Mouse (Mus musculus) urinary bladder, adult 18-20 months (tissue): ENCODE measurements at regions not wholly inside any gene's neighbourhood (a gene's known extent, or its start where the extent isn't known, plus 50 kb on each side); places are given as distances from the start of the nearest gene placed in this dataset.

ENCODE experiments used
- DNase-seq, 2 experiments: peaks; one replicate each; pipeline ENCODE4 v3.0.0; 2022; ENCODE audit warnings: low spot score in 2 of 2, mixed read lengths in 2 of 2

DNA sequence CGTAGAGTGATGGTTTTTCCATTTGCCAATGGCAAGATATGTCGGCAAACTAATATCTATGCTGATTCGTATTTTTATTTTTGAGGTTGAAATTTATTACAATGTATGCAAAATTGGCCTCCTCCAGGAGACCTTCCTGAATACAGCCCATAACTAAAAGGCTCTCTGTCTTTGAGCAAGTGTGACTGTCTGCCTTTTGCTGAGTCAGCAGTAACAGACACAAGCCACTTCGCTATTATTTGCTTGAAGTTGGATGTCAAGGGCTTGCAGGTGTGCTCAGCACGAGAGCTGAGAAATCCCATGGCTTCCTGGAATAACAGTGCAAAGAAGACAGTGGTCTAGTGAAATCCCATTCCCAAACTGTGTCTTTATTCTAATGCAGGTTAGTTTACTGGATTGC lies 56.9 kb downstream of the Dmrt2 start:
- no peak for DNase-seq

DNA sequence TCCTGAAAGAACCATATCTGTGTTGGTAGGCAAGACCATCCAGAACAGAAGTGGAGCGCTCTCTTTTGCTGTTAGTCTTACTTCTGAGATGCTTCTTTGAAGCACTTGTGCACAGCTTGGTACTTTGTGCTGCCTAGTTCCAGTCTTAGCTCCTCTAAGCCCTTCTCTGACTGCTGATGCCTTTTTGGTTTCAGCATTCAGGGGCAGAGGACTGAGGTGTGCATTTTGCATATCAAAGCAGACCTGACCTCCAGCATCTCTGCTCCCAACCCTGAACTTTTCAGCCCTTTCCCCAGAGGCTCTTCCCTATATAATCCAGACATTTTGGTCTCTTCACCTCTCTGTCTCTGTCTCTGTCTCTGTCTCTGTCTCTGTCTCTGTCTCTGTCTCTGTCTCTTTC lies 57.4 kb downstream of the Dmrt2 start:
- DNase-seq, result no peak

DNA sequence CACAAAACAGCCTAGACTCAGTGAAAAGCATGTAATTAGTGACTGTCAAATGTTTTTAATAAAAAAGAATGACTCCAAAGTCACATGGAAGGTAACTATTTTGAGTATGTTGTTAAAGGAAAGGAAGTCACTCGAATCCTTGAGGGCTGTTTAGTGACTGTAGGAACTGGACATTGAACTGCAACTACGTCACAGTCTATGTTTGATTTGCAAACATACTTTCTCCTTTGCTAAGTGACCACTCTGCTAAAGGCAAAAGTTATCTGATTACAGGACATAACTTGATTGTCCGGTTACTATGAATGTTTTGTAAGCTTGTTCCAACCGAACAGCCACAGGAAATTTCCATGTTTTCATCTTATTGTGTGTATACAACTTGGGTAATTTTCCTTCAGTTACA lies 106.2 kb downstream of the Dmrt2 start:
- DNase-seq, result no peak

DNA sequence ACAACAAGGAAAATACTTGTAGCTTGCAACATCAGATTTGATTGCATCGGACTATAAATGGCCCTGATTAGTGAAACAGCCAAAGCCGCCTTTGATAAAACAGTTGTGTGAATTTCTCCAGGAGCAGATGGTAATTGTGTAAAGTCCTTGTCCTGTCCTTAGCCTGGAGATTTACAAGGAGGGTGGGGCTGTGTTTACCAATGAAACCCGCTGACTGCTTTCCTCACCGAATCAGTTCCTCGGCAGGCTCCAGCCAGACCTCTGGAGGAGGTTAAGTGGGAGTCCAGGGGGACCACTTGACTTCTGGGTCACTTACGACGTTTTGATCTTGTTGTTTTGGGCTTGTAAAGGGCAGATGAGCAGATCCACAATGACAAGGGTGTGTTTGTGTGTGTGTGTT lies 107.1 kb downstream of the Dmrt2 start:
- DNase-seq, result peak; percentile 13 to 16

DNA sequence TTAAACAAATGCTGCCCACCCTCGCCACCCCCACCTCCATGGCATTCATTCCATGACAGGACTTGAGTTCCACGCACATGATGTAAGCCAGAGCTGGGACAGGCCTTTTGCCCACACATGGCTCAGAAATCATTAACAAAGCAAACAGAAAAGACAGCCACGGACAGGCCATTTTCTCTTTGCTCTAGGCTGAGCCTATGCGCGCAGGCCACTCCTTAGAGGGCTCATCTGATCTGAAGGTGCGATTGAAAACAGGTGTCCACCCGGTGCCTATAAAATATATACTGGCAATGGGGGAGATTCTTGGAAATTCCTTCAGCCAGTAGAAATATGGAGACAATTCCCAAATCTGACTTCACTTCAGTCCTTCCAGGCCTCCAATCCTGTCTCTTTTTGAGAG lies 109.1 kb downstream of the Dmrt2 start:
- DNase-seq, result no peak

DNA sequence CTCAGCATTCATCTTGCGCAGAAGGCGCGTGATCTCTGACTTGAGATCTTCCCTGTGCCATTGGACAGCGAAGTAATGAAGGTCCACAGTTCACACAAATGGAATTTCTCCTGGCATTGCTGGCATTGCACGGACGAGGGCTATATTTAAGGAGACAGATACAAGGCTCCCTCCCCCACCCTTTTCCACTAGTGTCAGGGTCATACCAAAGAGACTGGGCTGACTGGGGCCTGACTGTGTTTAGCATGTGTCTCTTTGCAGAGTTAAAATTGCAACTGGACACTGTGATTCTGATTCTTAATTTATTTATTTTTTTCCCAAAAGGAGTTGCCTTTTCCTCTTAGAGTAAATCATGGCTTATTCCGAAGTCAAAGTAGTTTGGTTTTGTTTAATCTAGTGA lies 130.5 kb downstream of the Dmrt2 start:
- no peak for DNase-seq

DNA sequence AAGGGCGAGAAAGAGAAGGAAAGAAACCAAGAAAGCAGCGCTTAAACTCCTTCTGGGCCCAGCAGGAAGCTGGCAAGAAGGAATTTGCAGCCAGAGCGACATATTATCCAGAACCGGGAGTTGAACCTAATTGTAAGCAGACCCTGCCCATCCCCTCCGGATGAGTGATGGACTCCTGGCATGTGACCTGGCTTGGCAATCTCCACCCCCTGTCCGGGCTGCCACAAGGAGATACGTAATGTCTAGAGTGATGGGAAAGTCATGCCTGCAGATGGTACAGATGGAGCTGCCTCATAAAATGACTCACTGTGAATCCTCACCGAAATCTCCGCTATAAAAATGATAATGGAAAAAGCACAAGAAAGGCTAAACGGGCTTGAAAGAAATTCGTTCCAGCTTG lies 133.1 kb downstream of the Dmrt2 start:
- no peak for DNase-seq

DNA sequence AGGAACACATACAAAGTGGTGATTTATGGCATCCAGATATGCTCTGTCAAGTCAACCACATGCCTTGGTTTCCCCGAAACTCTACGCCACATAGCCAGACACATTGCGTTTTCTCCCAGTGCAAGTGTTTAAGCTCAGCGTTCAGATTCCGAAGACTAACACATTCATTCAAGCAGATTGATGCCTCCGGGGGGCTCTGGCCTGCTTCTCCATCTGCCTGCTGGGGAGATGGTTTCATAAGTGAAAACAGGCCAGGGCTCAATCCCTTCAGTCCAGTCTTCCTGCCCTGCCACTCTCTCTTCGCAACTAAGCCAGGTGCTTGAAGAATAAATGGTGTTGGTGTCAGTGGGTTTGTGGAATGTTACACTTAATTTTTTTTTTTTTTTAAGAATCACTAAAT lies 141.4 kb downstream of the Dmrt2 start:
- no peak for DNase-seq

DNA sequence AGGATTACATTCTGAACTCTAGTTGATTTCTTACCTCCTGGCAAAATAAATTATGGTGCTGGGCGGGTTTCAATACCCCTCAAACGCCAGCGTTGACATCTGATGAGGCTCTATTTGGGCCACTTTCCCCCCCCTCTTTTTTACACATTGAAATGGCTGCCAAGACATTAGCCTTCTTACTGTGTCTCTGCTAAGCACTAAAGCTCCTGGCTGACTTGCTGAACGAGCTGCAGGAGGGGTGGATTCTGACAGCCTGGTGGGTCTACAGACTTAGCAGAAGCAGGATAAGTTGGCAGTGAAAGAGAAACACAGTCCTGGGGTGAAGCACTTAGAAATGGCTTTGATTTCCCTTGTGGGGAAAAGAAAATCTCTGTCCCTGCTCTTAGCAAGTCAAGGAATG lies 172.9 kb downstream of the Dmrt2 start:
- DNase-seq, result no peak

DNA sequence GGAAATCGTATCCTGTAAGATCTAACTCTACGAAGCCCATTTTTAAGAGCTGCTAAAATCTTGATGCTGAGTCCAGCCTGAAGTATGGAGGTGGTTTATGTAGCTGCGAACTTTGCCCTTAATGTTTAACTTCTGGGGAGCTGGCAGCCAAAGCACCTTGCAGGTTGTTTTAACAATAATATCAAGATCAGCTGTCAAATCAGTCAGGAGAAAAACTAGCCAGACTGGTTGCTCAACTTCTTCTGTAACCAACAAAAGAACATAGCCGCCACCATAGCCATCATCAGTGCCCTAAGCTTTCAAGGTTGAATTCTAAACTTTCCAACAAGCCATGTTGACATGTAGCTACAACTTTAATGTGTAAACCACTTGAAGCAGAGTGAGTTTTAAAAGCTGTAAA lies 184.1 kb downstream of the Dmrt2 start:
- peak; percentile 7 to 34 for DNase-seq

DNA sequence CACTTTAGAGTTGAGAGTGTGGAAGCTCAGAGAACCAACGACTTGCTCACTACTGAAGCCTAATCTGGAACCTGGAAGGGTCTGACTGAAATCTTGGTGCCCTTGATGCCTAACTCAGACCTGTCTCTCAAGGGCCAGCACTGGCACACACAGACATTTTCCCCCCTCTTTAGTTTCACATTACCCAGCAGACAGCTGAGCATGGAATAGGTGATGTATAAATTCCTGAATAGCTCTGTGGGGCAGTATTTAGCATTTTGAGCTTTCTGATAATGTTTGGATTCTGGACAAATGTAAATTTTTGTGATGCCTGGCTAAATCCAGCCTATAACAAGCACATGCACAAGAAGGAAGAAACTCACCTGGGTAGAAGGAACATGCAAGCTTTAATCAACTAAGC lies 191.1 kb downstream of the Dmrt2 start:
- no peak for DNase-seq

DNA sequence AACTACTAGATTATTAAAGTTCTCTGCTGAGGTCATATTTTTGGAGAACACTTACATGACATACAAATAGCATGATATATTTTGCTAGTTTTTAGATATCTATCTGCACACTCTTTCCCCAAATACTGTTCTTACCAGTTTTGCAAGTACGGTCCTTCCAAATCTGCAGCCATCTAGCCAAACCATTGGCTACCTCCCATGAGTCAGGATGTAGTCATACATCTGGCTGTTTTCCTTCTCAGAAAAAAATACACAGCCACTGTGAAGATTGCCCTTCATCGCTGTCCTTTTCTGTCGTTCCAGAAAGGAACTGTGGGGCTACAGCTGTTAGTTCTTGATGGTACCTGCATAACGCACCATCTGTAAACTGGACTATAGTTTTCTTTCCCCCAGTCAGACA lies 234.5 kb downstream of the Dmrt2 start:
- DNase-seq, result peak in 1 of 2 experiments; percentile 16

DNA sequence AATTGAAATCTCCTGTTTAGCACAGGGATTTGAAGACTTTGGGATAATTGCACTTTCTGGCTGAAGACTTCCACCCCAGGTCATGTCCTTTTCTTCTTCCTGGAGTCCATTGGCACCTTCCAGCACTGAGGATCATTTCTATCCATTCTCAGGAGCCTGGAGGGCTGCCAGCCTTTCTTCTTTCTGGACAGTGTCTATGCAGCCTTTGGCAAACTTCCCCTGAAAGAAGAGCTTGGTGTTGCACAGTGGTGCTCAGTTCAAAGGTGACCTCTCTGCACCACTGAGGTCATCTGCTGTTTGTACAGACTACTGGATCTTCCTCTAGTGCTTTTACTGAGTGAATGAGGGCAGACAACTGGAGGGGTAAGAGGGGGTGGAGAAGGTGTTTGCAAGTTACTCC lies 249.8 kb downstream of the Dmrt2 start:
- no peak for DNase-seq

DNA sequence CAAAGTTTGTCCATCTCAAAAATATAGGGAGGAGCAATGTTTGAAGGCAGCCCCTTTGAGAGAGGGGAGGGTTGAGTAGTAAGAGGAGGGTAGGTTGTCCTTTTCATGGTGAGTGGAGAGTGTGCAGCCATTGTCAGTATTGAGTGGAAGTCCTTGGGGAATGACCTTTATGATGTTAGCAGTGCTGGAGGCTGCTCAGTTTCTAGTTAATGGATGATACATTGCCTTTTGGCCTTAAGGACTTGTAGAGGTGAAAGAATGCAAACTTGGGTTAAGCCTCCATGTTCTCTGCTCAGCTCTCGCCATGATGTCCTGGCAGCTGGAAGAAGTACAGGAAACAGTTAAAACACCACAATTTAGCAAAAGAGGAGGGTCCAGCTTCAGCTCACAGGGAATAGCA lies 250.6 kb downstream of the Dmrt2 start:
- no peak for DNase-seq

DNA sequence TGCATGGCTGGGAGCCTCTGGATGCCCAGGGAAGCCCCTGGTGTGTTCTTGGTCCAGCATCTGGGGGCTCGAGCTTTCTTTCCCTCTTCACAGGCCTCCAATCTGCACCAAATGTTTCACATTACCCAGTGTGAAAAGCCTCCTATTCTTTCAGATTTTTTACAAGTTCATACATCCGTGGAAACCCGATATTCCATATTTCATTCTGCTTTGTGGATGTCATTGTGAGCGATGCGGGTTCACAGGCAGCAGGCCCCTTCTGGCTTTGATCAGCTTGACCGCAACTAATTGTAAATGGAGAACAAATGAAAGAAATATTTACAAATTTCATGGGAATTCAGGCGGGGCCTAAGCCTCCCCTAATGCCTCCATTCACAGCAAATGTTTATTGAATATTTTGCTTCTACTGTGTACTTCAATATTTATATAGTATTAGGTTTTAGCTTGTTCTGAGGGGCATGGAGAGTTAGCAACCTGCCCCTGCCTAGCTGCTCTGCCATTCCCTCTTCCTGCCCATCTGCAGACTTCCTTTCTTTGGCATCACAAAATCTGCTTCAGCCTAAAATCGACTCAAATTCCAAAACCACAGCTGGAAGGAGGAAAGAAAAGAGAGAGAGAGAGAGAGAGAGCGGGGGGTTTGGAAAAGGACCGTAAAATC lies 251.6 kb downstream of the Dmrt2 start:
- no peak for DNase-seq

DNA sequence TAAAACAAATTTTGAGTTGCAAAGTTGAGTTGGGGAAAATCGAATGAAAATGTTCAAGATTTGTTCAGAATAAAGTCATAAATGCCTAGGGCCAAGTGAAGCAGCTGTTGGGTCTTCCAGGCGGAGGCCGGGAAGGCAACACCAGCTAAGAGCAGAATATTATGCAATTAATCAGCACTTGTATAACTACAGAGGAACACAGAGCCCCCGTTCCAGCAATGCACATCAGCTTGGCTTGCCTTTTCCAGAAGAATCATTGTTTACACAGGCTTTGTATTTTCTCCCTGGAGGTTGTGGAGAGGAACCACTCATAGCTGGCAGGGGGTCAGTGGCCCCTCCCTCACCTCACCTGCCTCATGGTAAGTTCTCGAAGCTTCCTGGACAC lies 252.2 kb downstream of the Dmrt2 start:
- peak in 1 of 2 experiments; percentile 3 for DNase-seq

DNA sequence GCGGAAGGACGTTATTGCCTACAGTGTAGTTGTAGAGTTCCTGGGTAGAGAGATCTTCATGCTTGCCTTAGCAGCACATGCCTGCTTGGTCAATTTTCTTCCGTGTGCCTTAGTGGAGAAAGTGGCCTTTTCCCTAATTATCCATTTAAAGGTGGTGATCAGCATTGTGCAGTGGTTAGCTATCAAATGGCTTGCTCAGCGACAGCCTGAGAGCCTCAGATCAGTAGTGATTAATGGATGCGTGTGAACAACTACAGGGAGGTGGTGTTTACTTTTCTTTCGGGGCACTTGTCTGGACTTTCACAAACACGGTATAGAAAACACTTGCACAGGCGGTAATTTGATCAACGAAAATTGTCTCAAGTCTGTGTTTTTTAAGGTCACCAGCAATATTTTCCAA lies 255.0 kb downstream of the Dmrt2 start:
- no peak for DNase-seq

DNA sequence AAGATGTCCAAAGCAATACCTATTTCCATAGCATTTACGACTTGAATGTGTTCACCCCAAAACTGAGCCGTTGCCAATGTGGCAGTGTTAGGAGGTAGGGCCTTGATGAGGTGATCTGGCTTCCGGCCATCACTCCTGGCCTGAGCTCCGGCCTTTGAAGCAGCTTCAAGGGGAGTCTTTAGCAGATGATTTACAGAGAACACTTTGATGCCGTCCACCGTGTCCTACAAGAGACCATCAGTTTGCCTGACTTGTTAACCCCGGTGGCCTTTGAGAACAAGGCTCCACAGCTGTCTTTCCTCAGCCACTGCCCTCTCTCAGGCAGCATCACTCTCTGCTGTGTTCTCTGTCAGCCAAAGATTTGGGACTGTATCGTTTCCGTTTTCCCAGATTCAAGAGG lies 265.1 kb downstream of the Dmrt2 start:
- DNase-seq, result no peak

DNA sequence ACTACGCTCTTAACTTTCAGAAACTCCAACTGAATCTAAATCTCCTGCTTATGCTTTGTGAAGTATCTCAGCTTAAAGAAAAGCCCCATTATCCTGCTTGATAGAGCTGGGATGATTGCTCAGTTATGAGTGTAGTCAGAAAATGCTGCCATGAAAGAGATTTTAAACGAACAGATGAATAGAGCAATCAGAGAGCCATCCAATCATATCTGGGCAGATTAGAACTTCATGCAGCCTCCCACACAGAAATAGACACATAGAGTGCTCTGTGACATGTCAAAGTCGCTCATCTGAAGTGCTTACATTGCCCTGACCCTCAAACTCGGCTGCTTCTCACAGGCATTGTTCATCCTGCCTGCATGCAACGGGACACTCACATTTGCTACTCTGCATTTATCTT lies 299.0 kb downstream of the Dmrt2 start:
- DNase-seq, result no peak

DNA sequence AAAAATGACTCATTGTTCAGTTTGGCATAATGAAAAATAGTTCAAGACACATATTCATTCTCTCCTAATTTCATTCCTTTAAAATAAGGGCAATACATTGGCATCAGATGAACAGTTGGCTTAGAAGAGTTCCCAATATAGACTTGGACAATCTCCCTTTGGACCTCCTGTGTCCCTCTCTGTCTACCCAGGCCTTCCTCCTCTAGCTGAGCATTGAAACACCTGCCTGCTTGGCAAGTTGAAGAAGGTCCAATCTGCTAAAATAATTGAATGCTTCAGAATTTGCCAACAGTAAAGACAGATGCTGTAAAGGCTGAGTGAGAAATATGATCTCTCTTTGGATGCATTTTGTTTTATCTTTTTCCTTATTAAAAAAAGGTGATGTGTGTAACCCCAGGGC lies 303.0 kb downstream of the Dmrt2 start:
- DNase-seq, result no peak

DNA sequence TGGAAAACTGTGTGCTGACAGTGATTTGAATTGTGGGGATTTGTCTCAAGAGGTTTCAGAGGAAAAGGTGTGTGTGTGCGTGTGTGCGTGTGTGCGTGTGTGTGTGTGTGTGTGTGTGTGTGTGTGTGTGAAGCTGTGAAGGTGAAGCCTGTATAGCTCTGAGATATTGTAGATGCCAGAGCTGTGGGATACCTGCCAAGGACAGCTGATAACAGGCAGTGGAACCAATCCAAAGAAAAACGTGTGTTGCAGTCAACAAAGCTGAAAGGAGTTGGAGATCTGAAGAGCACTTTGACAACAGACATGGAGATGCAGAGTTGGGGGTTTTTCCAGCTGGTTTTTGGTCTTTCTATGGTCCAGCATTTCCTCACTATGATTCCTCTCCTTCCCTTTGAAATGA lies 308.1 kb downstream of the Dmrt2 start:
- no peak for DNase-seq

DNA sequence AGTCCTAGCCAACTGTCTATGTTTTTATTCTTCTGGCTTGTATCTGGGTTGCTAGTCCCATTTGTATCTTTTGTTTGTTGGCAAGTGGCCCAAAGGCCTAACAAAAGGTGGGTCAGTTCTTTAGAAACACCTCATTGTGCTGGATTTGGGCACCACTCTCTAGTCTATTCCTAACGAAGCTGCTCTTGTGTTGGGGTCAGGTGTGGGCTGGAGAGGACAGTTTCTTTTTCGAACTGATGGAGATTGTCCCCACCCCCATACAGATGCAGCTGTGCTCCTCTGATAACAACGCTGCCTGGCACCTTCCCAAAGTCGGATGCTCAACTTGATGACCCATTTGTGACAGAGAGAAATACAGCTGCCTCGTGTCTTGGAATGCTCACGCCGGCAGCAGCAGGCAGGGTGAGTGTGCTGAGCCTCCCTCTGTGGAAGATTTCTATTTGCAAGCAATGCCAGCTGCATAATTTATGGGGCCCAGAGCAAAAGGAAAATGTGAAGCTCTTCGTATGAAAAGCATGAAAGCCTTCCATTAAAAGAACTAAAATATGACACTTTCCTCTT lies 342.5 kb downstream of the Dmrt2 start:
- DNase-seq, result no peak

DNA sequence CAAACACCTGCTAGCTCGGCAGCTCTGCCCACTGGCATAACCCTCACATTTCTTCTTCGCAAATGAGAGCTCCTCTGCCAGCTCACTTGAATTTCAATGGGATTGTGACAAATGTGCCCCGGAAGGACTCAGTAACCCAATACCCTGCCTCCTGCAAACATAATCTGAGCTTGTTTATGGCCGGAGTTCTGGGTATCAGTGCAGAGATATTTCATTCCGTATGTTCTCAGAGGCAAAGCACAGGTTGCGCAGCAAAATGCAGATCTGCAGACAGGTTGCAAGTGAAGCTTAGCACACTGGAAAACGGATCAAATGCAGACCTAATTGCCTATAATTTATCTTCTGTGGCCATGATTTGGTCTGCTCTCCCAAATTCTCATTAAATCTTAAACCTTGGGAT lies 348.9 kb downstream of the Dmrt2 start:
- no peak for DNase-seq

DNA sequence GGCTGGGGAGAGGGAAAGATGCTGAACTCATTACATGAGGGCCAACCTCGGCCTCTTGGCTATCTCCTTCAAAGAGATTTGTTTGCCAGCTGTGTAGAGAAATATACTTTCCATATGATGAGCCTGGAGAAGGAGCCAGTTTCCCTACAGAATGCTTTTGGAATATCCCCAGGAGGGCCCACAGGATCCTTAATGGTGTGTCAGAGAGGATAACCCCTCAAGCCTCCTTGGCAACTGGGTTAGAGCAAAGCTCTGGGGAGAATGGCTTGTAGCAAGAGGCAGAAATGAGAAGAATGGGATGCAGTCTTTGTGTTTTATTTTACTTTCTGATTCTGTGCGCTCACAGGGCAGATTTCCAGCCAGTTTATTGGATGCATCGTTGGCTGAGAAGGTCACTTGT lies 353.9 kb downstream of the Dmrt2 start:
- no peak for DNase-seq
